Mouse (Mus musculus): ENCODE results near the gene Fras1. TPM values are rescaled to one million over a fixed set of nuclear protein-coding genes. Genes with fewer than 3 reads are reported as not detected.

Fras1 gene
- polyA plus RNA-seq, 1 experiment from 2014 or later: 8.6 TPM

DNA sequence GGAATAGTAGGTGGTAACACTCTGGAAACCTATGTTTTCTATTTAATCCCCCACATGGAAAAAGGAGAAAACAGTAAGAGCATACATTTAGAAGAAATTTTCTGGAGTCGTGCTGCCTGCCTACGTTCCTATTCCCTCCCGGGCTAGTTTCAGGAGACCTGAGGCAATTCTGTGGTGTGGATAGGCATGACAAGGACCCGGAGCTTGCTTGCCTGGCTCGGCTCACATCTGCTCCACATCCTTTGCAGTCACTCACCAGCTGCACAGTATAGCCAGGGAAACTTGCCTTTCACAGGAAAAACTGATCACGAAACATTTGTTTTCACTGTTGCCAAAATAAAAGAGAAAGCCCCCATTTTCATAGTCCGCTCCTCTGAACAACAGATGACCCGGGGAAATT is 325.2 kb downstream of the Fras1 start:
- Histone ChIP-seq H3K27ac (ENCODE audit: low read depth, low read length) (no peak overlapping the region), H3K4me1 (ENCODE audit: control insufficient read depth, insufficient read depth, low read length) (no peaks in the 10 kb centered on the region), H3K4me2 (ENCODE audit: low read depth, low read length) (no peak overlapping the region), H3K9me3 (ENCODE audit: control insufficient read depth, low read length) (no peaks in the 10 kb centered on the region), H3K4me3 (ENCODE audit: low read depth, low read length) (no peak overlapping the region), H3K36me3 (ENCODE audit: control insufficient read depth, insufficient read depth, low read length) (no peaks in the 10 kb centered on the region), H3K9ac (replicated peaks; ENCODE audit: low read depth, low read length) (no peak overlapping the region), H3K27me3 (ENCODE audit: control insufficient read depth, insufficient read depth, low read length) (no peaks in the 10 kb centered on the region)
- 80% methylated on average over 8 of the region's 8 CpGs for WGBS
- no peak for ATAC-seq (ENCODE audit: low read depth)

DNA sequence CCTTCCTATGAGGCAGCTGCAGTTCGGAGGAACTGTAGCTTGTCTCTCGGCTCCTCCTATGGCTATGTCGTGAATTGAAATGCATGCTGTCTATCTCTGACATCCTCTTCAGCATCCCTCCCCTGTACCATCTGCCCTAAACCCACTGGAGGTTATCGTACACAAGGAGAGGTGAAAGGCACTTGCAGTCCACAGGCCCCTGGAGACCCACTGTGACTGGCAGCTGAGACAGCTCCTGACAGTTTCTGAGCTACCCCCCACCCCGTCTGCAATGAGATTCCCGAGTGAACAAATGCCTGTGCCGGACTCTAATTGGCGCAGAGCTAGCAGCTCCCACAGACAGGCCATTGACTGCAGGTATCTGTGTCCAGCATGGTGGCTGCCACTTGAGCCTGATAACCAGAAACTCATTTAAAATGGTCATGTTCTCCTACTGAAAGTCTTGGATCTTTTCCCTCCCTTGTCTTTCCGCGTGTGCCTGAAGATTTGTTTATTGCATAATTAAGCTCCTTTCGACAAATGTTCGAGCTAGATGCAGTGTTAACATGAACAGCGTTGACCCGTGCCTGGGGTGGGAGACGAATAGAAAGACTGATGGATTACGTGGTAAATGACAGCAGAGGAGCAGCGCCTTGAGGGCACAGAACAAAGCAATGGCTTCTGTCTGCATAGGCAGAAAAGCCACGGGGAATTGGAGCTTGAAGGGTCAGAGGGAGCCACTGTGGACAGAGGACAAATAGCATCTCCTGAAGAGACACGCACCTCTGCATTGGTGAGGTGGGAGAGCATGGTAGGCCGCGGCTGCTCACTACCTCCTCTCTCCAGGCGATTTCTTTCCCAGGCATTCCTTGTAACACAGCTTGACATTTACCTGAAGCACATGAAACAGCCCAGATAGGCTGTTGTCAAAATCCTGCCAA is 329.2 kb downstream of the Fras1 start:
- Histone ChIP-seq H3K27me3 (ENCODE audit: control insufficient read depth, insufficient read depth, low read length) (no peaks in the 10 kb centered on the region), H3K9me3 (ENCODE audit: control insufficient read depth, low read length) (no peaks in the 10 kb centered on the region), H3K9ac (replicated peaks; ENCODE audit: low read depth, low read length) (no peak overlapping the region), H3K27ac (ENCODE audit: low read depth, low read length) (no peak overlapping the region), H3K4me1 (ENCODE audit: control insufficient read depth, insufficient read depth, low read length) (no peaks in the 10 kb centered on the region), H3K4me3 (ENCODE audit: low read depth, low read length) (no peak overlapping the region), H3K36me3 (ENCODE audit: control insufficient read depth, insufficient read depth, low read length) (no peaks in the 10 kb centered on the region), H3K4me2 (ENCODE audit: low read depth, low read length) (no peak overlapping the region)
- peak; percentile 76 for ATAC-seq (ENCODE audit: low read depth)
- 33% methylated on average over 22 of the region's 22 CpGs for WGBS

DNA sequence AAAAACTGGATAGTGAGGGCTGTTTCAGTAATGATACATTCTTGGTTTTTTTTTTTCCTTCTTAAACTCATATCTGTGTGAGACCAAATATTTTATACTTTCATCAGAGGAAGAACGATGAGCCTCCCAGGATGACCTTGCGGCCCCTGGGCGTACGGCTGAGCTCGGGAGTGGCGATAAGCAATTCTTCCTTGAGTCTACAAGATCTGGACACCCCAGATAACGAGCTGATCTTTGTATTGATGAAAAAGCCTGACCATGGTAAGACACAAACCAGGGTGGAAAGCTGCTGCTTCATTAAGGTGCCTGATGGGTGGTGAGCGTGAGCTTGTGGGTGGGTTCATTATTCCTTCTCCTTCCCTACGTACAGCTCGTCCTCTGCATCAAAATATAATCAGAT is 334.8 kb downstream of the Fras1 start:
- WGBS: 83% methylated on average over 10 of the region's 10 CpGs
- ATAC-seq (ENCODE audit: low read depth): no peak

DNA sequence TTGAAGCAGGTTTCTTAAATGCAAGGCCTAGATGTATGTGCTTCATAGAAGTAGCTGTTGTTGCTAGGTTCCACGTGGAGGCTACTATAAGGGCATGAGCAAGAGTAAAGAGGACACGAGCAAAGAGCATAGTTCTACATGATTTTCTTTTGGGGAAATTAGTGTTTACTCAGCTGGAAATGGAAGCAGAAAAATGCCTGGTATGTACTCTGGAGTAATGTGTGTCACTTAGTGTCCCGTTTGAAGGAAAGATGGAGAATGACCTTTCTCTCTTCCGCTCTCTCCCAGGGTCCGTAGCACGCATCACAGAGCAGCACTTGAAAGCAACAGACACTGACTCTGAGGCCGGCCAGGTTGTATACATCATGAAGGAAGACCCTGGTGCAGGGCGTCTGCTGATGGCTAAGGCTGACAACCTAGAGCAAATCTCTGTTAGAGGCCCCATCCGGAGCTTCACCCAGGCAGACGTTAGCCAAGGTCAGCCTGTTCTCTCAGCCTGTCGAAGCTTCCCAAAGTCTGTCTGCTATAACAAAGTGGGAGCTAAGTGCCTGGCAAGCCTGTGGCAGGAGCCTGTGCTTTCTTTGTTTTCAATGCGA is 338.4 kb downstream of the Fras1 start:
- 66% methylated on average over 12 of the region's 12 CpGs for WGBS
- Histone ChIP-seq H3K9ac (replicated peaks; ENCODE audit: low read depth, low read length) (no peak overlapping the region), H3K9me3 (ENCODE audit: control insufficient read depth, low read length) (no peaks in the 10 kb centered on the region), H3K4me3 (ENCODE audit: low read depth, low read length) (no peak overlapping the region), H3K27ac (ENCODE audit: low read depth, low read length) (peak overlapping the region; percentile 41; the same call in 1 of the 2 replicates), H3K27me3 (ENCODE audit: control insufficient read depth, insufficient read depth, low read length) (no peaks in the 10 kb centered on the region), H3K4me2 (ENCODE audit: low read depth, low read length) (no peak overlapping the region), H3K4me1 (ENCODE audit: control insufficient read depth, insufficient read depth, low read length) (no peaks in the 10 kb centered on the region), H3K36me3 (ENCODE audit: control insufficient read depth, insufficient read depth, low read length) (no peaks in the 10 kb centered on the region)
- peak; percentile 30; the same call in 1 of the 2 replicates for ATAC-seq (ENCODE audit: low read depth)

More for the DNA sequence above, 334.8 kb downstream of the Fras1 start:
- Histone ChIP-seq H3K36me3 (ENCODE audit: control insufficient read depth, insufficient read depth, low read length) (no peaks in the 10 kb centered on the region), H3K9me3 (ENCODE audit: control insufficient read depth, low read length) (no peaks in the 10 kb centered on the region), H3K4me3 (ENCODE audit: low read depth, low read length) (no peak overlapping the region), H3K4me1 (ENCODE audit: control insufficient read depth, insufficient read depth, low read length) (no peaks in the 10 kb centered on the region), H3K27me3 (ENCODE audit: control insufficient read depth, insufficient read depth, low read length) (no peaks in the 10 kb centered on the region), H3K4me2 (ENCODE audit: low read depth, low read length) (no peak overlapping the region), H3K9ac (replicated peaks; ENCODE audit: low read depth, low read length) (no peak overlapping the region), H3K27ac (ENCODE audit: low read depth, low read length) (no peak overlapping the region)

DNA sequence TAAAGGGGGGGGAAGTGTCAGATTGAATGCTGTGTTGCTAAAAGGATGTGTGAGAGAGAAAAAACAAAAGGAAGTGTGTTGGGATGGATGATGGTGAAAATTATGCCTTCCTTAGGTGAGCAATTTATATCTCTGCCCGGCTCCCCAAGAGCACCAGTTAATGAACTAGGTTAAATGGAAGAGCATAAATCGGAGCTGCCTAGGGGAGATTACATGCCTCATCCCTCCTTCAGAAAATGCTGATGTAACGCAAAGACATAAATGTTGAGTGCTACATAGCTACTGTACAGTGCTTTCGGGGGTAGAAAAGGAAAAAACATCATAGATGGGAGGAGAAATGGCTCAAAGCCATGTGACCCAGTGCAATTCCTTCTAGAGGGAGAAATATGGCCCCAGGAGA is 339.0 kb downstream of the Fras1 start:
- no peak overlapping the region for H3K4me3 ChIP-seq (ENCODE audit: low read depth, low read length)
- WGBS: 49% methylated on average over 4 of the region's 4 CpGs
- H3K9me3 ChIP-seq (ENCODE audit: control insufficient read depth, low read length): no peaks in the 10 kb centered on the region
- H3K27ac ChIP-seq (ENCODE audit: low read depth, low read length): peak overlapping the region; percentile 41; the same call in 1 of the 2 replicates
- no peak overlapping the region for H3K4me2 ChIP-seq (ENCODE audit: low read depth, low read length)
- peak; percentile 78 for ATAC-seq (ENCODE audit: low read depth)
- H3K27me3 ChIP-seq (ENCODE audit: control insufficient read depth, insufficient read depth, low read length): no peaks in the 10 kb centered on the region
- H3K9ac ChIP-seq (replicated peaks; ENCODE audit: low read depth, low read length): no peak overlapping the region
- no peaks in the 10 kb centered on the region for H3K4me1 ChIP-seq (ENCODE audit: control insufficient read depth, insufficient read depth, low read length)
- H3K36me3 ChIP-seq (ENCODE audit: control insufficient read depth, insufficient read depth, low read length): no peaks in the 10 kb centered on the region

DNA sequence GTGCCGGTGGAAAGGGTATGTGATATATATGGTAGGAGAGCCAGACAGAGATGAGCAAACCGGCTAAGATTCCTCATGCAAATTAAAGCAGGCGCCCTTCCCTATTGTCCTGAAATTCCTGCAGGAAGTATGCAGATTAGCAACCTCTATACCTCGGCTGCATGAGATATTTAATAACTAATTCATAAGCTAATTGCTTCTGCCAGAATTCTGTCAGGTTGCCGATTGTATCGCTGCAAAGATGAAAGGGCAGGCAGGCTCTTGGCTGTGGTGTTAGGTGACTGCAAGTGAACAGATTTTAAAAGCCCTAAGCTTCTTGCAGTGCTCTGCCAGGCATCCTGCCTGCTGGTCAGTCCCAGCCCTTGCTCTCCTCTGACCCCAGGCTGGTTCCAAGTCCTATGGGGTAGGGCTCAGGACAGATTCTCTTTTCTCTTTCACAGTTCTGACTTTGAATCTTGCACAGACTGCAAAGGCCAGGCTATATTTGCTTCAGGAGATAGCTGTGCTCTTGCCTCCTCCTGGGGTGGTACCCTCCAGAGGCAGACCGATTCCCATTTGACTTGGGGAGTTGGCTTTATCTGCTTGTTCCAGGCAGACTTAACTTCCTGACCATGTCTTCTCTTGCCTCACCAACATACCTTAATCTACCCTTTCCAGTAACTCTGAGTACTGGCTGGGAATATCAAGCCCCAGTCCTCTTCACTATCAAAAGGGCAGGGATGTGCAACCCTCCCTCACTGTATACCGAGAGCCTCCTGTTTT is 342.7 kb downstream of the Fras1 start:
- no peak overlapping the region for H3K4me2 ChIP-seq (ENCODE audit: low read depth, low read length)
- H3K27ac ChIP-seq (ENCODE audit: low read depth, low read length): no peak overlapping the region
- H3K9ac ChIP-seq (replicated peaks; ENCODE audit: low read depth, low read length): no peak overlapping the region
- H3K27me3 ChIP-seq (ENCODE audit: control insufficient read depth, insufficient read depth, low read length): no peaks in the 10 kb centered on the region
- H3K4me3 ChIP-seq (ENCODE audit: low read depth, low read length): no peak overlapping the region
- no peaks in the 10 kb centered on the region for H3K36me3 ChIP-seq (ENCODE audit: control insufficient read depth, insufficient read depth, low read length)
- H3K9me3 ChIP-seq (ENCODE audit: control insufficient read depth, low read length): no peaks in the 10 kb centered on the region
- 50% methylated on average over 8 of the region's 8 CpGs for WGBS
- no peak for ATAC-seq (ENCODE audit: low read depth)
- no peaks in the 10 kb centered on the region for H3K4me1 ChIP-seq (ENCODE audit: control insufficient read depth, insufficient read depth, low read length)

DNA sequence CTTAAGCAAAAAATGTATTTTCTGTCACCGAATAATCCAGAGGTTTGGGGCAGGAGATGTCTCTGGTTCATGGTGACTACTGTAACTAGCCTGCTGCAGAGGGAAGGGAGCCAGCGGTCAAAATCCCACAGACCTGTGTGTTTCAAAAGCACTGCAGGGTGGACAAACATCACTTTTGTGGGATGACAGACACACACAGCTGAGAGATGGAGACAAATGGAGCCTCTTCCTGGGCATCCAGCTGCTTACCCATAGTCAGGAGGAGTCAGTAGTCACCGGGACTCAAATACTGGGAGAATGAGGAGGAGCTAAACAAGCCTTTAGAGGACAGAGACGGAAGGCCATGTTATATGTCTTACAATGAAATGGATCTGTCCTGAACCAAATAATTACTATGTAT is 343.9 kb downstream of the Fras1 start:
- WGBS: 89% methylated on average over 4 of the region's 4 CpGs
- no peaks in the 10 kb centered on the region for H3K27me3 ChIP-seq (ENCODE audit: control insufficient read depth, insufficient read depth, low read length)
- no peaks in the 10 kb centered on the region for H3K9me3 ChIP-seq (ENCODE audit: control insufficient read depth, low read length)
- no peak overlapping the region for H3K9ac ChIP-seq (replicated peaks; ENCODE audit: low read depth, low read length)
- H3K4me2 ChIP-seq (ENCODE audit: low read depth, low read length): no peak overlapping the region
- no peaks in the 10 kb centered on the region for H3K4me1 ChIP-seq (ENCODE audit: control insufficient read depth, insufficient read depth, low read length)
- H3K27ac ChIP-seq (ENCODE audit: low read depth, low read length): no peak overlapping the region
- H3K4me3 ChIP-seq (ENCODE audit: low read depth, low read length): no peak overlapping the region
- no peaks in the 10 kb centered on the region for H3K36me3 ChIP-seq (ENCODE audit: control insufficient read depth, insufficient read depth, low read length)
- no peak for ATAC-seq (ENCODE audit: low read depth)

DNA sequence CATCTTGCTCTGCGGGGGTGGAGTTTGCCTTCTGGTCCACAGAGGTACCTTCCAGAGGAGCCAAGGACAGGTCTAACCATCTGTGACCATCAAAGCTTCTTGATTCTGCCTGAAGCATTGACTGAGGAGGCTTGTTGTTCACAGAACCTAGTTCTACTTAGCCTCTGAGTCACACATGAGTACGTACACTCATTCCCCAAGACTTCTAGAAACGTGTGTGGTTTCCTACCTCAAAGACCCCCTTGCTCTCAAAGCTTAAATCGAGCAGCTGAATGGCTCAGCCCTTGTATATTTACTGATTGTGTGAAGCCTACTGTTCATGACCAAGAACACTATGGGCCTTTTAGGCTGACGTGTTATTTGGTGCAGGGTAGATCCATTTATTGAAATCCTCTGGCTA is 344.8 kb downstream of the Fras1 start:
- no peak overlapping the region for H3K4me3 ChIP-seq (ENCODE audit: low read depth, low read length)
- H3K4me1 ChIP-seq (ENCODE audit: control insufficient read depth, insufficient read depth, low read length): no peaks in the 10 kb centered on the region
- no peaks in the 10 kb centered on the region for H3K9me3 ChIP-seq (ENCODE audit: control insufficient read depth, low read length)
- no peaks in the 10 kb centered on the region for H3K27me3 ChIP-seq (ENCODE audit: control insufficient read depth, insufficient read depth, low read length)
- 93% methylated on average over 5 of the region's 5 CpGs for WGBS
- no peak overlapping the region for H3K4me2 ChIP-seq (ENCODE audit: low read depth, low read length)
- no peak overlapping the region for H3K9ac ChIP-seq (replicated peaks; ENCODE audit: low read depth, low read length)
- H3K36me3 ChIP-seq (ENCODE audit: control insufficient read depth, insufficient read depth, low read length): no peaks in the 10 kb centered on the region
- no peak for ATAC-seq (ENCODE audit: low read depth)
- no peak overlapping the region for H3K27ac ChIP-seq (ENCODE audit: low read depth, low read length)

DNA sequence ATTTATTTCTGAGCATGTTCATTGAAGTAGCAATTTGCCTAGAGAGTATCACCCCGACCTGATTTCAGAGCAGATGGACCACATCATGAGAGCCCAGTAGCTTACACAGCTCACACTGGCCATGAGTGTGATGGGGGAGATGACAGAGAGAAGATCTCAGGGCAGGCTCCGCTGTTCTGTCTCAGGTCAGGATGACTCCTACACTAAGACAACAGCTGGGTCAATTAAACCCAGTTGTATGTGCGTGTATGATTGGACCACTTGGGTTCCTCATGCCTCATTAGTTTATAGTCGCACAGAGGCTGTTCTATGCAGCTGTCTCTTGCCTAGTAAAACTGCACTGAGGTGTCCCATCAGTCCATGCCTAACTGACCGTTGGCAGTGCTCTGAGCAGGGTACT is 345.5 kb downstream of the Fras1 start:
- Histone ChIP-seq H3K27me3 (ENCODE audit: control insufficient read depth, insufficient read depth, low read length) (no peaks in the 10 kb centered on the region), H3K4me3 (ENCODE audit: low read depth, low read length) (no peak overlapping the region), H3K4me1 (ENCODE audit: control insufficient read depth, insufficient read depth, low read length) (no peaks in the 10 kb centered on the region), H3K4me2 (ENCODE audit: low read depth, low read length) (no peak overlapping the region), H3K27ac (ENCODE audit: low read depth, low read length) (no peak overlapping the region), H3K9ac (replicated peaks; ENCODE audit: low read depth, low read length) (no peak overlapping the region), H3K9me3 (ENCODE audit: control insufficient read depth, low read length) (no peaks in the 10 kb centered on the region), H3K36me3 (ENCODE audit: control insufficient read depth, insufficient read depth, low read length) (no peaks in the 10 kb centered on the region)
- no peak for ATAC-seq (ENCODE audit: low read depth)
- WGBS: 72% methylated on average over 5 of the region's 5 CpGs
